Mouse (Mus musculus) liver, adult (tissue): ENCODE results near the gene Draxin.

Experiments used
- GATA4 ChIP-seq: IDR thresholded peaks from 2 replicates; pipeline ENCODE4 v1.6.1; 2014; ENCODE audit warnings: mild to moderate bottlenecking, low read length; ENCODE audit not compliant: insufficient replicate concordance

The Draxin gene

GRCm38 (mm10) chr4:148060120-148061085, 70.1 kb downstream of the Draxin start:
- no peak for TF ChIP-seq GATA4

DNA sequence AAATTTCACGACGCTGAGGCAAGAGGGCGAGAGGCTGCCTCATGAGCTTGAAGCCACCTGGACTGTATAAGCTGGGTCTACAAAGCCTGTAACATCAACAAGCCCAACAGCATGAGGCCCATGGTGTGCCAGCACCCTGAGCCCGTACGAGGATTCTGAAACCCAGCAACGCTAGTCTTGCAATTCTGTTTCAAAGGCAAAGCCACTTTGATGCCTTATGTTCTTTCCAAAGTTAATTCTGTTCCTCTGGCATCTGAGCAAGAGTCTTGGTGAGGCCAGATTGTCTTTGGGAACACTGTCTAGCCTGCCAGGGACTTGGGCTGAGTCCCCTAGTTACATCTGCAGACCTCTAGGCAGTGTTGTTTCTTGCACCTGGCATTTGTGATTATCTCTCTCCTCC, 71.5 kb downstream of the Draxin start:
- TF ChIP-seq GATA4, result no peak

DNA sequence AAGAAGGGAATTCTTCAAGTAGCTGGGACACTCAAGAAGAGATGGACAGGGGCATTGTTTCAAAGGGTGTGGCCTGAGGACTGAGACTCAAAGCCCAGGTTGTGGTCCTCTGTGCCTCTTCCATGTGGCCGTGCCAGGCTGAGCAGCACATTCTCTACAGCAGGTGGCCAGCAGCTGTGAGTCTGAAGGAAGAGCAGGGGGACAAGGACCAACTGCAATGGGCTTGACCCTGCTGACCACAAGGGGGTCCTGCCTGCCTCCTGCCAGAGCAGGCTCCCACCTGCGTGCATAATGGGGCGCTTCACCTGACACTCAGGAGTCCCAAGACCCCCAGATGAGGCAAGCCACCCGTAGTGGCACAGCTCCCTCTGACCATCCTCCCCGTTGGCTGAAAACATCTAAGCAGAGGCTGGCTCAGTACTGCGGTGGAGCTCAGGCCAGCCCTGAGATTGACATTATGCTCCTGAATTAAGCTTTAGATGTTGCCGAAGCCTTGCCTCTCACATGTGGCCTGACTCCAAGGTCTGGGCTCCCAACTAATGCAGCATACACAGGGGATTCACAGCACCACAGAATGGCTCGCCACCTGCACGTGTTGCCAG, 72.2 kb downstream of the Draxin start:
- no peak for TF ChIP-seq GATA4

GRCm38 (mm10) chr4:148057661-148058209, 72.8 kb downstream of the Draxin start:
- no peak for TF ChIP-seq GATA4

DNA sequence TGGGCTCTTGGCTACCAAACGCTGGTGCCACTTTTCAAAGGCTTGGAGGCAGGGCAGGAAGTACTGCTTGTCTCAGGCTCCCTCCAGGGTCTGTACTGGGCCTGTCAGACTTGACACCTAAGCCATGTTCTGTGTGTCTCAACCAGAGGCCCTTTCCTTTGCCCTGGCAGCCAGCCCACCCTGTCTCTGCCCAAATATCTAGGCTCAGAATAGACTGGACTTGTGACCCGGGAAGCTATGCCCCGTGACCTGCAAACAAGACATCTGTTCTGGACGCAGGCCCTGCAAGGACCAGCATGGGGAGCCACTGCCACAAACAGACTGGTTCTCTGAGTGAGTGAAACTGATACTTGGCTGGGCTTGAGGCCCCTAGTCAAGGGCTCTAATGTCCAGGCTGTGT, 73.7 kb downstream of the Draxin start:
- no peak for TF ChIP-seq GATA4

GRCm38 (mm10) chr4:148056246-148056645, 74.3 kb downstream of the Draxin start:
- TF ChIP-seq GATA4, result no peak

DNA sequence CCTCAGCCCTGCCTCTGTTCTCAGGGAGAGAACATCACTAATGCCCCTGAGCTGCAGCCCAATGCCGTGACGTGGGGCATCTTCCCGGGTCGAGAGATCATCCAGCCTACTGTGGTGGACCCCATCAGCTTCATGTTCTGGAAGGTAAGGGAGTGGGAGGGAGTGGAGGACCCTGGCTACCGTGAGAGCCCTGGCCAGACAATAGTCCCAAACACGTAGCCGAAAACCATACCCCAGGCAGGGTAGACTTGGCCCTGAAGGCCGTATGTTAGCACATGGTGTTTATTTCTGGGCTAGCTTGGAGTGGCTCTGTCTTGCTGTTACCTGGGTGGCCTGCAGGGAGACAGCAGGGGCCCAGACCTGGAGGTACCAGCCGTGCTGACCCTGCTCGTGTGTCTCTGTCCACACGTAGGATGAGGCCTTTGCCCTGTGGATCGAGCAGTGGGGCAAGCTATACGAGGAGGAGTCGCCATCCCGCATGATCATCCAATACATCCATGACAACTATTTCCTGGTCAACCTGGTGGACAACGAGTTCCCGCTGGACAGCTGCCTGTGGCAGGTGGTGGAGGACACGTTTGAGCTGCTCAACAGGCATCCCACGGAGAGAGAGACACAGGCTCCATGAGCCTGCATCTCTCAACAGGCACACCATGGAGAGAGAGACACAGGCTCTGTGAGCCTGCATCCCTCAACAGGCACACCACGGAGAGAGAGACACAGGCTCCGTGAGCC, 75.4 kb downstream of the Draxin start:
- TF ChIP-seq GATA4, result no peak

DNA sequence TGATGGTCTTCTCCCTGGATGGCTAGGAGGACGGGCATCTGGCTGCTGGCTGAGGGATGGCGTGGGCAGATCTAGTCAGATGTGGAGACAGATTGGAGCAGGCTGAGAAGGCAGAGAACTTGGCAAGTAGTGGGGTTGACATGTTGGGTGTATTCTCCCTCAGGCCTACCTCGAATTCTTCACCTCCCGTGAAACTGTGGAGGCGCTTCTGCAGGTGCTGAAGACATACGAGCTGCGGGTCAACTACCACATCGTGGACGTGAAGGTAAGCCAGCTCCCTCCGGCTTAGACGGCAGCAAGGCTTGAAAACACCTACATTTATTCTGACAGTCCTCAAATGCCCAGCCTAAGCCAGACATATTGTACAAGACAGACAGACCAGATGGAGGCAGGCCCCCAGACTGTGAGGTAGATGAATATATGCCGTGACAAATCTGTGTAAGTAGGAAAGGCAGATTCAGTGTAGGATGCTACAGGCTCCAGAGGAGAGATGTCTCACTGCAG, 77.0 kb downstream of the Draxin start:
- no peak for TF ChIP-seq GATA4

GRCm38 (mm10) chr4:148052976-148053375, 77.5 kb downstream of the Draxin start:
- TF ChIP-seq GATA4, result no peak

- TF ChIP-seq GATA4, result no peak
Observed at GRCm38 (mm10) chr4:148051886-148052285, 78.6 kb downstream of the Draxin start.

DNA sequence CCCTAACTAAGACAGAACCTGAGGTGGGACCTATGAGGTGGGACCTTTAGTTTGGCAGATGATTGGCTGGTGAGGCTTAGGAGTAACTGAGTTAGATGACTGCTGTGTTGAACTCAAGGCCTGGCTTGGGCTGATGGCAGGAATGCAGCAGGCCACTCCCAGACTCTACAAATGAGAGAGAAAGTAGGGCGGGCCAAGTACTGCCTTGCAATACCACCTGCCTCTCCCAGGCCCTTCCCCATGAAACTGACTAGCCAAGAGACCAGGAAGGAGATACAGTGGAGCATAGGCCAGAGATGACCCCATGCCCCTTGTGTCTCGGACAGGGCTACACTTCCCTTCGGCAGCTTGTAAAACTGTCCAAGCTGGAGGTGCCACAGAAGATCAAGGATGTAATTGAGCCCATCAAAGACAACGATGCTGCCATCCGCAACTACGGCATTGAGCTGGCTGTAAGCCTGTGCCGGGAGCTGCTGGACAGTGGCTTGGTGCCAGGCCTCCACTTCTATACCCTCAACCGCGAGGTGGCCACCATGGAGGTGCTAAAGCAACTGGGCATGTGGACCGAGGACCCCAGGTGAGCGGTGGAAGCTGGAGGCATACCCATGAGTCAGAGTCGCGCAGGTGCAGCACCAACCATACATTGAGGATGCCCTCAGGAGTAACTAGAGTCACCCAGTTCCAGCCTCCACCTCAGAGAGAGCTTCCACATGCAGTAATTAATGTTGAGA, 79.3 kb downstream of the Draxin start:
- no peak for TF ChIP-seq GATA4
